Mouse (Mus musculus) lung, postnatal 0 days (tissue): Measurements from ENCODE around the gene Map3k12.

Experiments used
- CTCF ChIP-seq: IDR thresholded peaks from 2 replicates; pipeline ENCODE4 v1.5.1; 2016; ENCODE audit warnings: antibody characterized with exemption, mild to moderate bottlenecking
- EP300 ChIP-seq: IDR thresholded peaks from 2 replicates; pipeline ENCODE4 v1.6.1; 2016; ENCODE audit warnings: antibody characterized with exemption, mild to moderate bottlenecking, control low read depth

DNA sequence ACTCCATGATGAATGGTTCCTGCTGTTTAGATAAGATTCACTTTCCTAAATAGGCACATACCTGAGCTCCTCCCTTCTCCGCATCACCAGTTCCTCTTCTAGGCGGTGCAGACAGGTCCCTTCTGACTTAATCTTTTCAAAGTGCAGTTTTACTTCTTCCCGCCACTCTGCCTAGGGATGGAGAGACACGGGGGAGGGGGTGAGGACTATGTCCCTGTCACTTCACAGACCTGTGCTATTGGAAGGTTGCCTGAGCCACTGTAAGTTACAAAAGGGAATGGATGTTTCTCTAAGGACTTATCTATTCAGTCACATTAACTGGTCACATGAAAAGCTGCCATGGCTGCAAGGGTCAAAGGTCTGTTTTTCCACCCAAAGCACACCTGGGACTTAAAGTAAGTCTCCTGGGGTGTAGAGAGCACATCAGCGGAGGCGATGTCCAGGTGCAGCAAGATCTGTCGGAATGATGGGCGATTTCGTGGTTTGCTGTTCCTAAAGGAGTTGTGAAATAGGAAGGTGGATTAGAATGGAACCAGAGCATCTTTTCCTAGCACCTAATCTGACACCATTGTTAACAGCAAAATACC, 14.5 kb downstream of the Map3k12 start:
- no peak for TF ChIP-seq EP300
- TF ChIP-seq CTCF = no peak
